9 mouse cellular contexts compared by ENCODE assay signal in genomic region chr12:82166101-82166571, GRCm38 (mm10). TPM values are rescaled to one million over a fixed set of nuclear protein-coding genes. Genes with fewer than 3 reads are reported as not detected.
DNase-seq lines count a peak whose midpoint lies in the region; ATAC-seq and TF ChIP-seq lines count a peak whose summit lies in the region.
"Had no signal": no experiment of that assay in that cellular context is flagged by ENCODE, and none has a peak within 500 bp of the region (broad histone marks: within the 10 kb centered on the region; RNA-seq: fewer than 3 reads in every experiment).

No protein-coding gene starts in this region.

- TF ChIP-seq CTCF in thymus, adult 2 months (IDR thresholded peaks at IDR 0.05; ENCODE audit: borderline replicate concordance, control insufficient read depth, extremely low read depth, insufficient read depth, low read length, poor library complexity) = no peak

- H3K27me3 ChIP-seq in forebrain, embryonic 11.5 days (ENCODE audit: control insufficient read depth, insufficient read depth, low read length) = no peaks in the 10 kb centered on the region
- H3K27me3 ChIP-seq in lung, embryonic 16.5 days (ENCODE audit: control insufficient read depth, insufficient read depth, low read depth, low read length) = no peaks in the 10 kb centered on the region
- no peaks in the 10 kb centered on the region for H3K27me3 ChIP-seq in thymus, adult 2 months (ENCODE audit: control insufficient read depth, insufficient read depth, low read length)

- peak; percentile 14 to 15 for DNase-seq in kidney, postnatal 4 days
- DNase-seq in kidney, adult 8-10 months = no peak
- DNase-seq in forebrain, embryonic 11.5 days (ENCODE audit: low spot score) = peak; percentile 65
- DNase-seq in thymus, adult 2 months = peak; percentile 62
- DNase-seq in c-Kit-positive CD71-positive TER-119-positive erythroid progenitor cells, embryonic 14.5 days (ENCODE audit: low spot score) = no peak
- DNase-seq in urinary bladder, adult 18-20 months (ENCODE audit: low spot score in 2 of 2) = no peak
- DNase-seq in right cerebral cortex, adult 18-20 months = no peak

- H3K27ac ChIP-seq in forebrain, embryonic 11.5 days (ENCODE audit: low read depth, low read length) = peak overlapping the region; percentile 41; the same call in 1 of the 2 replicates
- H3K27ac ChIP-seq in lung, embryonic 16.5 days (ENCODE audit: low read length) = no peak overlapping the region
- H3K27ac ChIP-seq in thymus, adult 2 months (ENCODE audit: control insufficient read depth, insufficient read depth, low read length) = peak overlapping the region; percentile 72
- H3K27ac ChIP-seq: liver, embryonic 15.5 days had no signal

- H3K9ac ChIP-seq in forebrain, embryonic 11.5 days (ENCODE audit: low read length) = peak overlapping the region; percentile 44
- no peak overlapping the region for H3K9ac ChIP-seq in lung, embryonic 16.5 days (ENCODE audit: low read length)
- H3K9ac ChIP-seq: liver, embryonic 15.5 days had no signal

- no peaks in the 10 kb centered on the region for H3K9me3 ChIP-seq in forebrain, embryonic 11.5 days (ENCODE audit: control insufficient read depth, low read length)
- no peaks in the 10 kb centered on the region for H3K9me3 ChIP-seq in lung, embryonic 16.5 days (ENCODE audit: control insufficient read depth, low read length)
- H3K9me3 ChIP-seq: liver, embryonic 15.5 days had no signal

- peaks cover 10% of the 10 kb centered on the region; the same call in 1 of the 2 replicates for H3K4me1 ChIP-seq in forebrain, embryonic 11.5 days (replicated peaks; ENCODE audit: control insufficient read depth, insufficient read depth, low read length)
- H3K4me1 ChIP-seq in lung, embryonic 16.5 days (replicated peaks; ENCODE audit: control insufficient read depth, insufficient read depth, low read length) = peaks cover 9% of the 10 kb centered on the region
- peaks cover 25% of the 10 kb centered on the region for H3K4me1 ChIP-seq in thymus, adult 2 months (replicated peaks; ENCODE audit: control insufficient read depth, insufficient read depth, low read length)

- no peak for TF ChIP-seq POLR2A in thymus, adult 2 months (IDR thresholded peaks at IDR 0.05; ENCODE audit: control insufficient read depth, extremely low read depth, insufficient read depth, low read length, poor library complexity)

- ATAC-seq in forebrain, embryonic 11.5 days (replicated peaks; ENCODE audit: low FRiP score) = peak; percentile 50
- no peak for ATAC-seq in lung, embryonic 16.5 days (ENCODE audit: low read depth)

- peak overlapping the region; percentile 10; the same call in 1 of the 2 replicates for H3K4me3 ChIP-seq in forebrain, embryonic 11.5 days (ENCODE audit: low read depth, low read length)
- H3K4me3 ChIP-seq in lung, embryonic 16.5 days (ENCODE audit: low read length) = no peak overlapping the region
- no peak overlapping the region for H3K4me3 ChIP-seq in thymus, adult 2 months (ENCODE audit: control insufficient read depth, insufficient read depth, low read length)
- H3K4me3 ChIP-seq: liver, embryonic 15.5 days had no signal

- H3K36me3 ChIP-seq in forebrain, embryonic 11.5 days (ENCODE audit: control insufficient read depth, insufficient read depth, low read length) = no peaks in the 10 kb centered on the region
- H3K36me3 ChIP-seq in lung, embryonic 16.5 days (ENCODE audit: control insufficient read depth, insufficient read depth, low read length) = no peaks in the 10 kb centered on the region
- no peaks in the 10 kb centered on the region for H3K36me3 ChIP-seq in thymus, adult 2 months (ENCODE audit: control insufficient read depth, insufficient read depth, low read length)
- H3K36me3 ChIP-seq: liver, embryonic 15.5 days had no signal

- 20% methylated on average over 14 of the region's 14 CpGs for WGBS in forebrain, embryonic 11.5 days
- WGBS in lung, embryonic 16.5 days = 25% methylated on average over 14 of the region's 14 CpGs
- WGBS in thymus, adult 2 months = 5% methylated on average over 14 of the region's 14 CpGs

- H3K4me2 ChIP-seq in forebrain, embryonic 11.5 days (ENCODE audit: low read depth, low read length, severe bottlenecking) = peak overlapping the region; percentile 37
- H3K4me2 ChIP-seq in lung, embryonic 16.5 days (ENCODE audit: low read depth, low read length) = peak overlapping the region; percentile 26
- H3K4me2 ChIP-seq: liver, embryonic 15.5 days had no signal

RNA-seq across cellular contexts. Expression of gene Sipa1l1, which starts 3.0 kb away (rescaled TPM):
- 43.2 and 48.5 TPM in 2 replicates for polyA plus RNA-seq in forebrain, embryonic 11.5 days (2014; fragmentation: Nextera tagmentation; extraction: Ambion mirVana)
- polyA plus RNA-seq in lung, embryonic 16.5 days (2015; fragmentation: Nextera tagmentation; extraction: Ambion mirVana) = 25.9 and 26.2 TPM in 2 replicates
- 43.7 and 50.0 TPM in 2 replicates for polyA plus RNA-seq in thymus, adult 2 months (2012; rRNA removed)

Comparison
In these comparisons a context has a peak if more than half of its experiments do, and no peak if none do; other contexts are left out.
1. DNase-seq: peak in kidney, postnatal 4 days (2 of 2), forebrain, embryonic 11.5 days (single experiment) and thymus, adult 2 months (single experiment); none in kidney, adult 8-10 months (0 of 2), c-Kit-positive CD71-positive TER-119-positive erythroid progenitor cells, embryonic 14.5 days (single experiment), urinary bladder, adult 18-20 months (0 of 2) and right cerebral cortex, adult 18-20 months (single experiment).